ENCODE assay signal across 1 mouse cellular context in genomic region chr14:8172507-8173410, GRCm38 (mm10).
TF ChIP-seq lines count a peak whose summit lies in the region.

TSS of gene Pdhb (minus strand) at chr14:8173025.

TF ChIP-seq in MEL, 35 proteins besides CTCF, POLR2A, EP300 and RAD21 (continued from another document):
- TF ChIP-seq NELFE (IDR thresholded peaks at IDR 0.05; ENCODE audit: low read depth, low read length) (peak; percentile 70), CHD2 (IDR thresholded peaks at IDR 0.05; ENCODE audit: low read length) (peak; percentile 26; the same call in 1 of the 2 replicates), POLR2AphosphoS5 (IDR thresholded peaks at IDR 0.05; ENCODE audit: borderline replicate concordance, low read depth, low read length) (no peak), RCOR1 (IDR thresholded peaks at IDR 0.05; ENCODE audit: low read depth, low read length) (no peak)
